Mouse (Mus musculus) testis, postnatal 14 days (tissue): ENCODE data around the gene Slpi.

Experiments
- DNase-seq: peaks from one replicate; pipeline ENCODE4 v3.0.0; 2021; ENCODE audit warnings: low spot score

The Slpi gene

DNA sequence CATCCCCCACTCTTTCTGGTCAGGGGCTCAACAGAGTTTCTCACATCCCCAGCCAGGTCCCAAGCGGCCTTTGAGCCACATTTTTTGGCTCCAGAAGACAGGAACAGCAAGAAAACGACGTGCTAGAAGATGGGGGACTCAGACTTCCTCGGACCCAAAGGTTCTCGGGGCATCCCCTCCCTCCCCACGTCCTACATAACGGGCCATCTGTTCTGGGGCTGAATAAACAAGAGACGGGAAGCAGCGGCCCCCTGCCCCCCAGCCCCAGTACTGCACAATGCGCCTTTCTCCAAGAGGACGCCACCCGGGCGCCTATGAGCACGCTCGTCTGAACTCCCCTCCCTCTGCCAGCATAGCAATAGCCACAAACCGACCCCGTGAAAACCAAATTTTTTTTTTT is at the start of gene Slpi:
Gene Slpi, minus strand, starts transcription at position 76 of the 400 bp plus-strand sequence.
- DNase-seq = no peak

DNA sequence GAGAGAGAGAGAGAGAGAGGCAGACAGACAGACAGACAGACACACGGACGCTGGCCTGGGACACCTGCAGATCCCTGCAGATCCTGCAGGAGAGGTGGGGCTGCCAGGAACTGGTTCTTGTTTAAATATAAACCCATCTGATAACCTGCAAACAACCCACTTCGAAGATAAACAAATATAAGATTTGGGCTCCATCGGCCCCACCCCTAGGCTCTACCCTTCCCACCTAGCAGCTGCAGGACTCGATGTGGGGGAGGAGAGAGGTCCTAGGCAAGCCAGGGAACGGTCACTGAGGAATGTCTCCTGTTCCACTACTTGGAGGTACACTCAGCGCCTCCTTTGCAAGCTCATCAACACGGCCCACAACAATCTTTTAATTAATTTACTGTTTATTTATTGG is 49.4 kb upstream of the Slpi start:
- no peak for DNase-seq

DNA sequence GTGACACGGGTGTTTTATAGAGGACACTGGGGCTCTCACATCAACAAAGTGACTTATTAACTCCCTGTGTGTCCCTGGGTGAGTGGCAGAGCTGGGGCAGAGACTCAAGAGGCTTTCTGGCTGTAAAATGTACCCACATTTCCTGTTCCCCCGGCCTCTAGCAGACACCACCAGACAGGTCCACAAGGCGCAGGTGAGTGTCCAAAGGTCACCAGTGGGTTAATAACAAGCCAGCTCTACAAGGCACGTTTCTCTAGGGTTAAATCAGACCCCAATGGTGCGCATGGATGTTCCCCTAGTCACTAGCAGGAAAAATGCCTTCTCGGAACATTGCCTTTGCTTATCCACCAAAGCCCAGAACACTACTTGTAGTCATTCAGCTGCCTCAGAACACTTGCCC is 48.8 kb upstream of the Slpi start:
- DNase-seq = no peak

DNA sequence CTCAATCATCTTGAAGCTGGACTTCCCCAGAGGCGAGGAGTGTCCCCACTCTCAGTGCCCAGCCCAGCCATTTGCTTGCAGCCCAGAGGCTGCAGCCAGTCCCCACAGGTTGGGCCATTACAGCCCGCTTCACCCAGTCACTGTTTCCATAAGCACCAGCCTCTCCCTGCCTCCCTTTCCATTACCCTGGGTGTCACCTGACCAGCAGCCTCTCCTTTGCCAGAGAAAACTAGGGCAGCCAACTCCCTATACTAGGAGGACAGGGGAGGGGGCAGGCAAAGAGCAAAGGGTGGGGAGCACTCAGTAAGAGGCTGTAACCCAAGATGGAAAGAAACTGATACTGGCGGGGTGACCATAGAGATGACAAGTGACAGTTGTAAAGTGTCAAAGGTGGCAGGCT is 48.1 kb upstream of the Slpi start:
- no peak for DNase-seq

DNA sequence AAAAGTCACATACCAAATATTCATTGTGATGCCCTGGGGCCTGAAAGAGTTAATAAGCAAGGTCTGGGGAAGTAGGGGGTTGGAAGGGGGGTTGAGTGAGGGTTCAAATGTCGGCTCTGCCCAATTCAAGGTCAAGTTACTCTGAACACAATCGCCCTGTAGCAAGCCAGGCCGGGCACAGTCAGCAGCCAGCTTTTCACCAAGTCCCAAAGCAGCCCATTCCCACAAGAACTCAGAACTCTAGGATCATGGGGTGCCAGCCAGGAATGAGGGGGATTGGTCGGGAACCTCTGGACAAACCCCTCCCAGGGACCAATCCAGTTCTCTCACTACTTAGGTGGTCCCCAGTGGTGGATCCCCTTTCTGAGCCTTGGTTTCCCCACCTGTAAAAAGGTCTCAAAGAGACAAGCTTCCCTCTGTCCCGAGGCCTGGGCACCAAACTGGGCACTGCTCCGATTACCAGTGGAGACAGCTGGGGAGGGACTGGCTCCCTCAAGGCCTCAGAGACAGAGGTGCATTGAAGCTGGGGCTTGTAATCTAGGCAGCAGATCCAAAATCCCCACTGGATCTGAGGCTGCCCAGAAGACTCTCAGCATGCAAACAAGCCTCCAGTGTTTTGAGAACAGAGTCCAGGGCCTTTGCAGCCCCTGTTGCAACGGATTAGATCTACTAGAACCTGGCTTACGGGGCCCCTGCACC is 47.5 kb upstream of the Slpi start:
- no peak for DNase-seq

DNA sequence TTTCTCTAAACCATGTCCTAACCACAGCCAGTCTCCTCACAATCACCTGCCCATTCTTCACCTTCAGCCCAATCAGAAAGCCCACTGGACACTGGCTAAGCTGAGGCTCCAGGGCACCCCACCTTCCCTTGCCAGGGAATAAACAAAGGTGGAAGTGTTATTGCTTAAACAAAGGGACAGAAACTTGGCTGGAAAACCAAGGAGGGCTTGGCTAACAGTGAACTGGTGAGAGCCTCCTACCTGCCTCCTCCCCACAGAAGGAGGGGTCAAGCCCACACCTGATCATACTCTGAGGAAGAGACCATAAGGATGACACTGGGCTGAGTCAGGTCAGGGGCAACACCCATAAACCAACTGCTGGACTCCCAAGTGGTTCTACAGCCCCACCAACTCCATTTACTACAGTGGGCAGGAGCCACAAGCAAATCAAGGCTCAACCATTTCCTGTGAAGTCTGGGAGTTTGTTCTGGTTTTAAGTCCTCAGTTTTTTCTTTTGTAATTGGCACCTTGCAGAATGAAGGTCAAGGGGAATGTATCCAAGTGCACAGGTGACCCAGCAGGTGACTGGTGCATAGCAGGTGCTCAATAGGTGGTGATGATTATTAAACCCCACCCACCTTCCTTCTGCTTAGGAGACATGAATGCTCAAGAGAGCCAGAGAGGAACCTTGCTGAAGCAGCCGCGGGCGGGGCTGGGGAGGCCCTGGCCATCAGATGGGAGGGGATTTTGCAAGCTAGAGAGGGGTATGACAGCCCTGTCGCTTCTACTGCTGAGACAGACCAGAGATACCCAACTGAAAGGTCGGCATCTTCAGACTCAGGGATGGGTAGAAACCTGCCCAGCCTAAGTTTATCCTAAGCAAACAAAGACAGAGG is 46.6 kb upstream of the Slpi start:
- DNase-seq = no peak

DNA sequence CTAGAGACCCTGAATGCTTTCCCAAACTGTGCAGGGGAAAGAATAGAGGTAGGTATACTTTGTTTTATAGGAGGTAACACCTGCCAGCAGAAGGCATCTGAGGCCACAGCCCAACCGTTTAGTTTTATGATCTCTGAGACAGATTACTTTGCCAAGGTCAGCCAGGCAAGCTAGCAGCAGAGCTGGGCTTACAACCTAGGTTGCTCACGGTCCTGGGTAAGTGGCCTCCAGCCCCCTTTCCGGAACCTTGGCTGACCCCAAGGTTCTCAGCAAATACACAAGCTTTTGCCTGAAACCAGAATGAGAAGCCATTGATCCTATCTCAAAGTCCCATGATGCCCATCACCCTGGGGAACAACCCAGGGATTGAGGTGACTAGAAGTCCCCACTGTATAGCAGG is 45.8 kb upstream of the Slpi start:
- no peak for DNase-seq

DNA sequence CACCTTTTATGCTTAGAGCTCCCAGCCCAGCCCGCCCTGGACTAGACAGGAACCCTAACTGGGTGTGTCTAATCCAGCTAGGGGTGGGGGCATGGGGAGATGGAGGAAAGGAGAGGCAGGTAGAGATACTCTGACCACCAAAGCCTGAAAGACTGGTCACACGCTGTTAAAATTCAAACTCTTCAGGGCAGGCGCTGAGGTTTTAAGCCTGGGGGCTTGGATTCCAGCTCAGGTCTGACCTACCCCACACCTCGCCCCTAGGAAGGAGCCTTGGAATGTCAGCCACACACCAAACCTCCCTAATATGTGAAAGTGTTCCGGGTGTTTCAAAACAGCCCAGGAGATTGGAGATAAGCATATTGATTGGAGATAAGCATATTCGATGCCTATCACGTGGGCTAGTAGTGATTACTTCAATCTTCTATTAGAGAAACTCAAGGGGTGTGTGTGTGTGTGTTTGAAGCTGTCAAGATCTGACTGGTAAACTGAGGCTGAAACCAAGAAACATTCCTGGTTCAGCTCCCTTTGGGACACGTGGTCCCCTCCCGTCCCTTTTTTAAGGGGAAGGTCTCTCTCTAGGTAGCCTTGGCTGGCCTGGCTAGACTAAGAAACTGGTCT is 44.5 kb upstream of the Slpi start:
- no peak for DNase-seq

DNA sequence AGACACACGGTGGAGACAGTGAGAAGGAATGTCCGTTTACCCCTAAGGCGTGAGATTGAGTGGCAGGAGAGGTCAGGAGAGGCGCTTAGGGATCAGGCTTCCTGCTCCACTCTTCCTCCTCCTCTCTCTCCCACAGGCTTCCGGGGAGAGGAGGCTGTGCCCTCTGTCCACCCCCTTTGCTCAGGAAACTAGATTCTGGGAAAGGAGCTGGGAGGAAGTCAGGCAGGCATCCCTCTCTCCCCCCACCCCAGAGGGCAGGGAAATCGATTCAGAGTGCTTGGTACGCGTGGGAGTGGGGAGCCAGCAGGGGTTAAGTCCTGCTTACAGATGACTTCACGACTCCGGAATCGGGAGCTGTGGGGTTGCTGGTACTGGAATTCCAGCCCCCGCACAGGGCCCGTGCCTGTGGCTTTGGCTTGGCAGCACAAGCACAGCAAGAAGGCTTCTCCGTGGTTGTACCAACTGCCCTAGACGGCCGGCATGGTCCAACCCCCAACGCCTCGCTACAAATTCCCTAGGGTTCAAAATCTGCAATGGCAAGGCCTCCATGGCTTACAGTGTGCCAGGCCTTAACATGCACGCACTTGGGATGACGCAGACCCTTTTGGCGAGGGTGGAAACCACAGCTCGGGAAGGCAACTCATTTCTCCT is 43.8 kb upstream of the Slpi start:
- DNase-seq = peak; percentile 66

DNA sequence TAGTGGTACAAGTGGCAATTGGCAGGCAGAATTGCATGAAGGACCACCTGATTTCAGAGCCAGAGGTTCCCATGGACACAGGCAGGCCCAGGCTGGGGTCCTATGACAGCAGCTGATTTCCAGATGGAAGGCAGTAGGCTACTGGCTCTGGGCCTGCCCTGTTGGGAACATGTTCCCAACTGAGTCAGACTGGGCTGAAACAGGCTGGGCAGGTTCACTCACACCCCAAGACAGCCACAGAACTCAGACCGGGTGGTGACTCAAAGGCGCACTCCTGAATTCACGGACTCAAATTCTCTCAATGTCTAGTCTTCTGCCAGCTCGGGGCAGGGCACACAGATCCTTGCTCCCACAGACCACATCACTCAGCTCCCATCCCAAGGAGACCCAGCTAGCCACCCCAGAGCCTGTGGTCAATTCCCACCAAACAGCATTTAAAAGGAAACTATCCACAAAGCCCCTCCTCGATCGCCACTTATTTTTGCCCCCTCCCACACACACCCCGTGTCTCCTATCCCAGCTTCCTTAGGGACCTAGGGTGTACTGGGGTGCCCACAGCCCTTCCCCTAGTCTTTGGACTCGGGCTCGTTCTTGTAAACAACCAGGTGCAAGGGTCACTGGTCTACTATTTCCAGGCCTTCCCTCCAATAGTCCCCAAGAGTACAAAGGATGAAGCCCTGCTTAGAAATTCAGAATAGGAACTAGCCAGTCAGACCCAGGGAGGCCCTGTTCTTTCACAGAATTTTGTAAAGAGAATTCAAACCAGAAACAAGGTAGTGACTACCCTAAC is 43.0 kb upstream of the Slpi start:
- no peak for DNase-seq

DNA sequence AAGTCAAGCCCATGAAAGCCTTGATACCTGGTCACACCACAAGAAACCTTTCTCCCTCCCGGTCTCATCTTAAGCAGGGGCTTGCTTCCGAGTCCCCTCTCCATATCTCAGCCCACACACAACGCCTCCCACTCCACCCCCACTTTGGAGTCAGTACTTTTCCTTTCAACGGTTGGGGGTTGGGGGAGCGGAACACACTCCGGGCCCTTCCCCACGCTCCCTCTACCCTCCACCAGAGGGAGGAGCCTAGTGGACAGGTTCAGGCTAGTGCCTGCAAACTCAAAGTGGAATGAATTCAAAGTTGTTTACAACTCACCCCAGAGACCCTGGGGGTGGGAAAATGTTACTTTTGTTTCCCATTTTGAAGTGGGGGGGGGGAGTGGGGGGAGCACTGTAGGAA is 41.8 kb upstream of the Slpi start:
- DNase-seq = peak; percentile 77

DNA sequence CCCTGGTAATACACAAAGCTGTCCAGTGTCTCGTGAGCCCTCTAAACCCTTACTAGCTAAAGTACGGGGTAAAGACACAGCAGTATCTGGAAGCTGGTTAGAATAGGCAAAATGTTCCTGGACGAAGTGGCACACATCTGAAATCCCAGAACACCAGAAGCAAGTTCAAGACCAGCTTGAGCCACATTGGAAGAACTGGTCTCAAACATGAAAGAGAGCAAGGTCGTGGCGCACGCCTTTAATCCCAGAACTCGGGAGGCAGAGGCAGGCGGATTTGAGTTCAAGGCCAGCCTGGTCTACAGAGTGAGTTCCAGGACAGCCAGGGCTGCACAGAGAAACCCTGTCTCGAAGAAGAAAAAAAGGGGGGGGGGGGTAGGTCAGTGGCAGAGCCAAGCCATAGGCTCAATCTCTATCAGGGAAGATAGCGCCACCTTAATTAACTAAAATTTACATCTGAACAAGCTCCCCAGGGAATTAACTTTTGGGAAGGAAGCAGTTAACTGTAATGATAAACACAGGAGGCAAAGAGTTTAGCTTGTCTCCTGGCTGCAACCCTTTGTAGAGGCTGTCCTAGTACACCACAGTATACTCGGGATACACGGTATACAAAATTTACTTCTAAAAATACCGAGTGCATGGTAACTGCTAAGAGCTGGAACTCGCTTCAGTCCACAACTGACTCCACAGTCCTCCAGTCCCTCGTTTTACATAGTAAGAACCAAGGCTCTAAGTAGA is 41.2 kb upstream of the Slpi start:
- DNase-seq = no peak

DNA sequence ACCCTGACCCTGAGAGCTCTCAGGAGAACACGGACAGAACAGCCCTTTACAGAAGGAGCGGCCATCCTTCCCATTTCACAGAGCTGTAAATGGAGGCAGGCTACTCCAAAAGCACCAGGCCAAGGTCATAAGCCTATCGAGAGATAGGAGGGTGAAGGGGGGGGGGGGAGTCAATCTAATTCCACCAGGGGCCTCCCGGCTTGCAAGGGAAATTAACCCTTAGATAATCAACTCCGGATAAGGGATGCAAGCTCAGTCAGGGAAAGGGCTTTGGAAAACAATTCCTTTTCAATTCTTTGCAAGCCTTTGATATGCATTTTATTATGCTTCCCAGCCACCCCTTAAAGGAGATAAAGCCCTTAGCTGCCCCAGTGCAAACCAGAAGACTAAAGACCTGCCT is 39.6 kb upstream of the Slpi start:
- DNase-seq = no peak

DNA sequence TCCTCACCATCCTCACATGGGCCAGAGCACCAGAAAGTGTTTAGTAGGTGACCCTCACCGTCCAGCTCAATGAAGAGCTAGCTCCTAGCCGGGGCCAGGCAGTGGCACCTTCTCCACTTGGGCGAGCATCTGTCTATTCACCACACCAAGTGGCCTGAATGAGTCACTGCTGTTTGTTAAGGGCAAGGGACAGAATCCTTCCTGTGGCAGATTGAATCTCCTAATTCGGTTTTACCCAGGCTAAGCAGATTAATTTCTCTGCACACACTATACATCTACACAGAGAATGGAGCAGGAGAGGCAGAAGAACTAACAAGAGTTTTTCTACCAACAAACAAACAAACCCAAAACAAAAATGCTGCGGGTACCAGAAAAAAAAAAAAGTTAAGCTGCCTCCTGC is 38.1 kb upstream of the Slpi start:
- no peak for DNase-seq

DNA sequence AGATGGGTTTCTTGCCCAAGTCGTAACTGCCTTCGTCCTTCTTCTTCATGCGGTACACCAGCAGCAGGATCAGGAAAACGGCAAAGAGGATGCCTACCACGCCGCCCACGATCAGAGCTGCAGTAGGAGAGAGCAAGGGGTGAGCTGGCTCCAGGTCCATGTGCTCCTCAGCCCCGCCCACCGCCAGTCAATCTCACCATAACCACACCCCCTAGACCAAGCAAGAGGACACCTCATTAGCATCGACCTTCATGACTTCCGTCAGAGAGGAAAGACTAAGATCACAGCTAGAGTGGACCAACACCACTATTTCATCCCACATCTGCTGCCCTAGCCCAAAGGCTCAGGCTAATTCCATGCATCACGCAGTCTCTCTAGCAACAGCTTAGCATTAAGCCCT is 37.2 kb upstream of the Slpi start:
- no peak for DNase-seq

DNA sequence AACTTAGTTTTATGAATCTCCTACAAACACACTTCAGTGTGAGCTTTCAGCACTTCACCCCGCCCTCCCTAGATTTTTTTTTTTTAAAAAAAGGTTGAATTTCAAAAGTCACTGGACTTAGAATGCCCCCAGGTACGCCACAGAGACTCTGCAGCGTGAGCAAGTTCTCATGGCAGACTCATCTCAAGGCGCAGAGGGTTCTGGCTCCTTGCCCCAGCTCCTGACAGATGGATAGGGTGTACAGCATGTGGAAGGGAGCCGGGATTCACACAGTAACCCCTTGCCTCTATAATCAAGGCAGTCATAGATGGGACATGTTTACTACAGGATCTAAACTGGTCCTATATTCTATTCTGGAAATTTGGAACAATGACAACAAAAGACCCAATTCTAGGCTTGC is 36.5 kb upstream of the Slpi start:
- DNase-seq = no peak

DNA sequence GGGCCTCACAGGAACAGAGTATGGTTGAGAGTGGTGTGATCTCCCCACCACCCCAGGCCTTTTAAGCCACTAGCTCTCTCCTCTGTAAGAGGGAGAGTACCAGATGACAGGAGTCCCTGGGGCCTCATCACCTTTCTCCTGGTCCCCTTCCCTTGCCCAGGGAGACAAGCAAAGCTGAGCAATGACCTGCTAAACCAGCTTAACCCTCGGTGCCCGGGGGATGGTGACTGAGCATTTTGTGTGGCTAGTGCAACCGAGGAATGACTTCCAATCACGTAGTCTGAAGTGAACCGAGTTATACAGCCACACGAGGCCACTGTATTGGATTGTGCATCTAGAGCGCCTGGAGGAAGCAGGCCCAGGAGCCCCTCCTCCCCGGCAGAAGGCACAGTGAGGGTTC is 35.5 kb upstream of the Slpi start:
- no peak for DNase-seq

DNA sequence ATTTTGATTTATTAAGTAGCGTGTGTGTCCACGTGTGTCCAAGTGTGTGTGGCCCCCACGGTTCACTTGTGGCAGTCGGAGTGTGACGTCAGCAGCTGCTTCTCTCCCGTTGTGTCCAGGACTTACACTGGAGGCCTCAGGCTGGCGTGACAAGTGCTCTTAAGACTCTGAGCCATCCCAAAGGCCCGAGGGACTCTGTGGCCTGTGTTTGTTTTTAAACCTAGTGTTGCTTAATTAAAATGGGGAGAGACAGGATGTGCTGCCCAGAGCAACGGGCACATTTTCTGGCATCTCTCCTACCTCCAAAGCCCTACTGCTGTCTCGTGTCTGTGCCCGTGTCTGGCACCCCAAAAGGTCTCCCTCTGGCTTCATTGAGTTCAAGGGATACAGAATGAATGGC is 34.6 kb upstream of the Slpi start:
- no peak for DNase-seq

DNA sequence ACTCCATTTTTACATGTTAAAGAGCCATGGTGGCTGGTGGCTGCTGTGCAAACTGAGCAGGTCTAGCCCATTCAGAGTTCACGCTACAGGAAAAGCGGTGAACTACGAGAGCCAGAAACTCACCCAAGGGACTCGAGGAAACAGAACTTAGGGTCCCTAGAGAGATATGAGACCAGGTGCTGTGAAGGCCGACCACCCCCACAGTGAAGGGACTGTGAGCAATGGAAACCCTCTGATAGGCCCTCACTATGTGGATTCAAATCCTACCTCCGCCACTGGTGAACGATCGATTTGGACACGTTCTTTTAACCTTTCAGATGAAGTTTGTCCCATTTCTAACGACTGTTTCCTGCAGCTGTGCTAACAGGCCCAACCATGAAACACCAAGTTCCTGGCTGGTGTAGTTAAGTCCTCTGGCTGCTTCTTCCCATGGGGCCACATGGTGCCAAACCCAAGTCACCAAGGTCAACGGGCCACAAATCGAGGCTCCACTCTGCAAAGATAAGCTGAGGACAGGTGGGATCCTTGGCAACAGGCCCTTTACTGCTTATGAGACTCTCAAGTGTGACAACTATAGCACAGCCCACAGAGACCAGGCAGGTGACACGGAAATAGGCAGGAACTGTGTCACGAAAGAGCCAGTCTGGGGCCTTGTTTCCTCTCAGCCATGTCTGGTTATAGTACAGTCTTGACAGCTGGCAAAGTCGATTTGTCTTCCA is 33.9 kb upstream of the Slpi start:
- no peak for DNase-seq

DNA sequence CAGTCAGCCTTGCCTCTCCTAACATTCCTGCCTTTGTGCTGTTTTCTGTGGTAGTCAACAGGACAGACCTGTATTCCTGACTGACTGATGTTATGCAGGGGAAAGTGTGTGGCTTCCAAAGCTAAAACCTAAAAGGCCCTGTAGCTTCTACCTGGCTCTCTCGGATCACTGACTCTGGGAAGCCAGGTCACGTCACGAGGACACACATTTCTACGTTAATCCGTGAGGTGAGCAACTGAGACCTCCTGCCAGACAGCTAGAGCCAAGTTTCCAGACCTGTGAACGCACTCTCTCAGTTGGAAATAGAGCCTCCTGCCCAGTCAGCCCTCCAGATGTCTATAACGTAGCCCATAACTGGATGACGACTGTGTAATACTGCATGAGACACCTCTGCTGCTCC is 33.1 kb upstream of the Slpi start:
- no peak for DNase-seq

DNA sequence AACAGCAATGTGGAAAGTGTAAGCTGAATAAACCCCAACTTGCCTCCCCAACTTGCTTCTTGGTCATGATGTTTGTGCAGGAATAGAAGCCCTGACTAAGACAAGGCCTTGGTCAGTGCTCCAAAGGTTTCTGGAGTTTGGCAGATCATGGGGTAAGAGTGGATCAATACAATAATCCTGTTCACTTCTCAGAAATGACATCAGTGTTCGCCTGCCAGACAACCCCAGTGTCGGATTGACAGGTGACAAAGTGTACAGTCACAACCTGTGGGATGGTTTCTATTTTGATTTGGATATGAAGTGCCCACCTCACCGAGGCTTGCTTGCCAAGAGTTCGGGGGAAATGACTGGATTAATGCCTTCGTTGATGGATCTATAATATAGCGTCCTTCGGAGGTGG is 32.4 kb upstream of the Slpi start:
- no peak for DNase-seq
